Mouse (Mus musculus) thymus, adult 18-20 months (tissue): ENCODE results near the gene Inppl1.

Experiments
- DNase-seq, 2 experiments: peaks; one replicate each; pipeline ENCODE4 v3.0.0; 2022; ENCODE audit warnings: mixed read lengths in 2 of 2

Gene Inppl1

DNA sequence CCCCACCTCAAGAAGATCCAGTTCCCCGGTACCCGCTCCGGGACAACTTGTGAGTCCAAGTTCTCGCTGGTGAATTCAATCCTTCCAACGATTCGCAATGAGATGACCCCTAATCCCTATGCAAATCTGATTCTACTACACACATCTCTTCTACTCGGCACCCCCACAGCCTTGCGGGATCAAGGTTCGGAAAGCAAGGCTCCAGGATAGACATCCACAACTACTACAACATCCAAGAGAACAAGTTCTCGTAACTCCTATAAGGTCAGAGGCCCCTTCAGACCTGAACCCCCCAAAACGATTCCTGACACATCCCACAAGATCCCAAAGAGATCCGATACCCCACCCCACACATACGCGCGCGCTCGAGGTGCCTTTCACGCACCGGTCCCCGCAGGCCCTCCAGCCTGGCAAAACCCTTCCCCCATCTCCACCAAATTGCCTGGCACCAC lies 849 bp downstream of the Inppl1 start:
- no peak for DNase-seq

DNA sequence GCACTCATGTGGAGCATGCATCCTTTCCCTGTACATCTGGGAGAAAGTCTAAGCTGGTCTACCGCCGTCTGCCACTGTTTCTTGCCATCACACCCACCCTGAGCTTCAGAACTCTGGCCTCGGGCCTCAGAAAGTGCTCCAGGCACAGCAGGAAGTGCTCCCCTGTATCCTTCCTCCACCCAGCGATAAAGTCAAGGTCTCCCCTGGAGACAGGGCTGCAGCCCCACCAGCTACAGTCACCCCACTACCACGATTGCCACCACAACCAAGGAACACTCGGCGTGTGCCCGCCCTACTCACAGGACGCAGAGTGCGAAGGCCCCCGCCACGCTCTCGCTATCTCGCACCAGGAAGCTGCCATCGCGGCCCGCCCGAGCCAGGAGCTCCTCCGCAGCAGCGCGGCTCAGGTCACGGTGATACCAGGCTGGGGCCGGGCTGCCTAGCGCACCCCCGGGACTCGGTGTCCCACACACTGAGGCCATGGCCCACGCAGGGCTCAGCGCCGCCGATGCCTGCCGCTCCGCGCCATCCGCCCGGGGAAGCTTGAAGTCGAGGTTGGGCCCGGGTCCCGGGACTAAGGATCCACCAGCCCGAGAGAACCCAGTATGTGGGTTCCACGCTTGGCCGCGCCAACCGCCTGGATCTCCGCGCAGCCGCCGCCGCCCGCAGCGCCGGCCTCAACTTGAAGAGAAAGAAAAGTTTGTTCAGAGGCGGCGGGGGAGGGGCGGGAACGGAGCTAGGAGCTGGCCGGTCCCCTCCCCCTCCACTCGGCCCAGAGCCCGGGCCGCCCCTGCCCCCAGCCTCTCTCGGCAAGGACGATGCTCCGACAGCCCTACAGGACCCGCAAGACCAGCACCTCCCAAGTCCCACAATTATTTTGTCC lies 1.5 kb downstream of the Inppl1 start:
- DNase-seq = peak; percentile 32 to 40

DNA sequence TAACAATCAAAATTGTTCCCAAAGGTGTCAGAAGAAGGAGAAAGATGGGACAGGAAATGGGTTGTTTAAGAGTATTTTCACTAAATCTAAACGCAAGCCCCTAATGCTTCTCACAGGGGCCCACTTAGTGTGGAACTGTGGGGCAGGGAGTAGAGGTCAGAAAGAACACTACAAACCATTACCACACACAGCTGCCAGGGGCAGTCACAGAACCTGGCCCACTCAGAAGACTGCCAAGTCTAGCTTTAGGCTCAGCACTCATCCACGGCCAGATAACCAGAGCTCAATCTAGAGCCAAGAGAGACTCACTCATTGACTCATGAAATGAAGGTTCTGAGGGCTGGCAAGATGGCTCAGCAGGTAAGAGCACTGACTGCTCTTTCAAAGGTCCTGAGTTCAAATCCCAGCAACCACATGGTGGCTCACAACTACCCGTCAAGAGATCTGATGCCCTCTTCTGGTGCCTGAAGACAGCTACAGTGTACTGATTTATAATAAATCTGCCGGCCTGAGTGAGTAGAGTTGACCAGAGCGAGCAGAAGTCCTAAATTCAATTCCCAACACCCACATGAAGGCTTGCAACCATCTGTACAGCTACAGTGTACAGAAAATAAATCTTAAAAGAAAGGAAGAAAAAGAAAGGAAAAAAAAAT lies 2.4 kb downstream of the Inppl1 start:
- DNase-seq = no peak

GRCm38 (mm10) chr7:101834903-101835302 lies 3.1 kb downstream of the Inppl1 start:
- DNase-seq = no peak

- no peak for DNase-seq
These were observed 4.0 kb downstream of the Inppl1 start for GRCm38 (mm10) chr7:101833916-101834584.

GRCm38 (mm10) chr7:101833352-101833751 lies 4.7 kb downstream of the Inppl1 start:
- no peak for DNase-seq

DNA sequence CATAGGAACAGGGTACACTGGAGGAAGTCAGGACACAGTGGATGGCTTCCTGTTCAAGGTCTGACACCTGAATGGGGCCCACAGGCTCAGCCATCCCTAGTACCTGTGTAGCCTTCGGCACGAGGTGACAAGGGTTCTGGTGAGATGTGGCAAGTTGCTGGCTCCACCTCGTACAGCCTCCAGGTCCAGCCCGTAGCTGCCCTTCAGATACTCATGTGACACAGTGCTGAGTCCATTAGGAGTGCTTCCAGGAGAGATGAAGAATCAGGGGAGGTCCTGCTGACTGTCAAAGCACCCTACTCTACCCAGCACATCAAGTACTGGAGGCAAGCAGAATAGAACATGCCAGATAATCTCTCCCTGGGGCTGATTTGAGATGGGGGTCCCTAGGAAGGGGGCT lies 5.7 kb downstream of the Inppl1 start:
- DNase-seq = no peak

DNA sequence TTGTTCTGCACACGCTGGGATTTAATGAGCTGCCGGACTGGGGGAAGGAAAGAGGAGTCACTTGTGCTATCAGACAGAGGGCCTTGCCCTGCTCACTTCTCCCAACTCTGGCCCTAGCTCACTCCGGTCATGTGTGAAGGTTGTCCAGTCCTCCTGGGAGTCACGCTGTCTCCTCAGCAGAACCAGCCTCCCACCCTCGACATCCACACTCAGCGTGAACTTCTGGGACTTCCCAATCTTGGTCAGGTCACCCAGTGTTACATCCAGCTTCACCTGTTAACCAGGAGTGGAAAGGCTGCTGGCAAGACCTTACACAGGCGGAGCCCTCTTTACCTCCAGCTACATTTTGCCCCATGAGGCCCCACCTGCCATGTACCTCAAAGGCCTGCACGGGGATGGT lies 6.6 kb downstream of the Inppl1 start:
- DNase-seq = no peak

DNA sequence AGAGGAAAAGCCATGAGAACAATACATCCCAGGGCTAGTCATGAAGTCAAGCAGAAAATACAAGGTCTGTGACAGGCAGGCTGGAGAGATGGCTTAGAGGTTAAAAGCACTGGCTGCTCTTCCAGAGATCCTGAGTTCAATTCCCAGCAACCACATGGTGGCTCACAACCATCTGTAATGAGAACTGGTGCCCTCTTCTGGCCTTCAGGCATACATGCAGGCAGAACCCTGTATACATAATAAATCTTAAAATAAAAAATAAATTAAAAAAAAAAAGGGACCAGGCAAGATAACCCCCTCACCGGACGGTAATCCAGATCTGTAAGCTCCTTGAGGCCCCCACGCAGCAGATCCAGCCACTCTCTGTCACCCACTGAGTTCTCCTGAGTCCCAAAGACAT lies 7.7 kb downstream of the Inppl1 start:
- DNase-seq = no peak

DNA sequence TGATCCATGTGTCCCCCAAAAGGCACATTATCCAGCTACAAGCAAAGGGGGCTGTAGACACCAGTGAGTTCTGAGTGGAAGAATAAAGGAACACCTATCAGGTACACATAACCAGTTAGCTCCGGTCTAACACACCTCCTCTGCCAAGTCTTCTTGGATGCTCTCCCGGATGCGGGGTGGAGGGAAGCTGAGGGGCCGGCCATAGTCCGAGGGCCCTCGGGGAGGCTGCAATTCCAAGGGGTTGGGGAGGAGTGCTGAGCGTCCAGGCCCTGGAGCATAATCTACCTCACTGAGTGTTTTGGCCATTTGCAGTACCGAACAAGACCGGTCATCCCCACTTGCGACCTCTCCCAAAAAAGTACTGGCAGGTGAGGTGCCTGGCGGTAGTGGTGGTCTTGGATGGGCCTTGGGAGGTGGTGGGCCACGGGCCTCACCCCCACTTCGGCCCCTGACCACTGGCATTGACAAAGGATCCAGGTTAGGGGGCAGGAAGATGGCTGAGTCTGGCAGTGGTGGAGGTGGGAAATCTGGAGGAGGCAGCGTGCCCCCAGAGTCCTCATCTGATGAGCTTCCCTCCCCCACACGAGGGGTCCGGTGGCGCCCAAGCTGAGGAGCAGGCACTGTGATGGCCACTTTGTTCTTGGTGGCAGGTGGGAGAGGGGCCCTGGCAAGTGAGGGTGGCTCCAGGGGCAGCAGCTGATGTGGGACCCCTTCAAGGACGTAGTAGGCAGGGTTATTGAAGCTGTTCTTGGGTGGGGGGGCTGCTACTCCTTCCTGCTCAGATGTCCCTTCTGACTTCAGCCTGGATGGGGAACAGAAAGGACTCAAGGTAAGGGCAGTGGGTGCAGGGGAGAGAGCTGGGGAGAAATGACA lies 14.0 kb downstream of the Inppl1 start:
- DNase-seq = no peak

GRCm38 (mm10) chr7:101822836-101823757 lies 14.9 kb downstream of the Inppl1 start:
- no peak for DNase-seq

DNA sequence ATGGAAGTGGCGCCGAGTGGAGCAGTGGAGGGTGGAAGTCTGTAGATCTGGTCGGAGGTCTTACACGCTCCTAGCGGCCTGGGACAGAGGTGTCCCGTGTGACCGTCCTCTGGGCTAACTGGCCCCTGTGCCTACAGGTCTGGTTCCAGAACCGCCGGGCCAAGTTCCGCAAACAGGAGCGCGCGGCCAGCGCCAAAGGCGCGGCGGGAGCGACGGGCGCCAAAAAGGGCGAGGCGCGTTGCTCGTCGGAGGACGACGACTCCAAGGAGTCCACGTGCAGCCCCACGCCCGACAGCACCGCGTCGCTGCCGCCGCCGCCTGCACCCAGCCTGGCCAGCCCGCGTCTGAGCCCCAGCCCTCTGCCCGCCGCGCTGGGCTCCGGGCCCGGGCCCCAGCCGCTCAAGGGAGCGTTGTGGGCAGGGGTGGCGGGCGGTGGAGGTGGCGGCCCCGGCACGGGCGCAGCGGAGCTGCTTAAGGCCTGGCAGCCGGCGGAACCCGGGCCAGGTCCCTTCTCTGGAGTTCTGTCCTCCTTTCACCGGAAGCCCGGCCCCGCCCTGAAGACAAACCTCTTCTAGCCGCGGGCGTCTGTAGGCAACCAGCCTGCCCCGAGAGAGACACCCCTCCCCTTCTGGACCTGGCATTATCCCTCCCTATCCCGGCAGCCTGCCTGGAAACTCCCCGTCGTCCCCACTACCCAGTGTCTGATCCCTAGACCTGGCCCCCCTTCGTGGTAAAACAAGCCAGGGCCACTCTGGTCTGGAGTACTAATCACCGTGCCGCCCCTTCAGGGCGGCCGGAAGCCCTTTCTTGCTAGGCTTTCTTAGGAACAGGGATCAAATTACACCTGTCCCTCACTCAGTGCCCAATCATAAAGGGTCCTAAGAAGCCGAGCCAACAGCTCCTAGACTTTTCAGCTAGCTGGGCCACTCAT lies 16.2 kb downstream of the Inppl1 start:
- DNase-seq = no peak

- no peak for DNase-seq
These were observed 17.6 kb downstream of the Inppl1 start for GRCm38 (mm10) chr7:101820295-101821030.

DNA sequence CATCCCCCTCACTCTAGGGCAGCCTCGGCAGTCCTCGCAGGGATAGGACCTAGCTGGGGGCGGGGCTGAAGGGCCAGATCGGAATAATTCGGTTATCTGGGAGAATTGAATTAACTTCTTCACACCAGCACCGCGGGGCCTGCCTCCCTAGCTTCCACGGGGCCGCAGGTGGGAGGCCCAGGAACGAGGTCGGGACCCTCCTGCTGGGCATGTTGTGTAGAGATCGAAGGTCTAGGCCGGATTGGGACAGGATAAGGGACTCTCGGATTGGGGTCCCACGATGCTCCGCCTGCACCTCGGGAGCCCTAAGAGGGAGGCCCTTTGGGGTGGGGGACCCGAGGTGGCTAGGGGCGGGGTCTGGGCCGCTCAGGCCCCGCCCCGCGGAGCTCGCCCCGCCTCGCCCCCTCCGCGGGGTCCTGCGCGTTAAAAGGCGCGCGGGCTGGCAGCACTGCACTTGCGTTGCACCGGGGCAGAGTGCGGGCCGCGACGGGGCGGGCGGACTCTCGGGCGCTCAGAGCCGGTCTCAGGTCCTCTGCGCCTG lies 20.1 kb downstream of the Inppl1 start, which contains the start of gene Phox2a:
Phox2a (plus strand) TSS at position 453 of the 541 bp plus-strand sequence.
- no peak for DNase-seq

DNA sequence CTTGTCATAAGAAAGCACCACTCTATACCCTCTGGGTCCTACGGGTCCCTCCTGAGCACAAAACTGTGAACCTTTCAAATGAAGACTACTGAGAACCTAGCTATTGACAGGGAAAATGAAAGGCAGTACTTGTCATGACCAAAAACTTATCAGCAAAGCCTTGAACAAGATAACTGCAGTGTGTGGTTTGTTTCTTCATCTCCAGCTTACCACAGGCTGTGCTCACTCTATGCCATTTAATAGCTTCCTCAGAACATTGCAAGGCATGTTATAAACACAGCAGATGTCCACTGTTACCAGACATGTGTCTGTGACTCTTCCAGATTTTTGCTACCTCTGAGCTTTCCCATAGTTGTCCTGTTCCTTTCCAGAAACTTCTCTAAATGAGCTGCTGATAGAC lies 61.0 kb downstream of the Inppl1 start:
- DNase-seq = no peak

GRCm38 (mm10) chr7:101772687-101773086 lies 65.3 kb downstream of the Inppl1 start:
- no peak for DNase-seq
